Mouse (Mus musculus): ENCODE measurements at regions not wholly inside any gene's neighbourhood (a gene's known extent, or its start where the extent isn't known, plus 50 kb on each side); places are given as distances from the start of the nearest gene placed in this dataset.

GRCm38 (mm10) chr10:16580200-16580599 is 1142.8 kb upstream of the Cited2 start:
- TF ChIP-seq CTCF (IDR thresholded peaks at IDR 0.05; ENCODE audit: borderline replicate concordance, insufficient read depth, low read length) (no peak), POLR2A (IDR thresholded peaks at IDR 0.05; ENCODE audit: low read depth, low read length) (no peak)
- no peak overlapping the region for H3K27ac ChIP-seq (ENCODE audit: insufficient read depth, low read length)
- no peak overlapping the region for H3K4me3 ChIP-seq (ENCODE audit: insufficient read depth, low read length)
- H3K4me1 ChIP-seq (ENCODE audit: control insufficient read depth, insufficient read depth, low read length) = no peaks in the 10 kb centered on the region

- Histone ChIP-seq H3K4me1 (ENCODE audit: control insufficient read depth, insufficient read depth, low read length) (peaks cover 5% of the 10 kb centered on the region), H3K27ac (ENCODE audit: insufficient read depth, low read length) (peak overlapping the region; percentile 47), H3K4me3 (ENCODE audit: insufficient read depth, low read length) (no peak overlapping the region)
- TF ChIP-seq POLR2A (IDR thresholded peaks at IDR 0.05; ENCODE audit: low read depth, low read length) (no peak), CTCF (IDR thresholded peaks at IDR 0.05; ENCODE audit: borderline replicate concordance, insufficient read depth, low read length) (no peak)
These were observed 1134.2 kb upstream of the Cited2 start for GRCm38 (mm10) chr10:16588833-16589232.

GRCm38 (mm10) chr10:16589399-16589798 is 1133.6 kb upstream of the Cited2 start:
- TF ChIP-seq POLR2A (IDR thresholded peaks at IDR 0.05; ENCODE audit: low read depth, low read length) (no peak), CTCF (IDR thresholded peaks at IDR 0.05; ENCODE audit: borderline replicate concordance, insufficient read depth, low read length) (no peak)
- H3K4me3 ChIP-seq (ENCODE audit: insufficient read depth, low read length) = no peak overlapping the region
- peak overlapping the region; percentile 59 for H3K27ac ChIP-seq (ENCODE audit: insufficient read depth, low read length)
- H3K4me1 ChIP-seq (ENCODE audit: control insufficient read depth, insufficient read depth, low read length) = peaks cover 5% of the 10 kb centered on the region

- no peak overlapping the region for H3K27ac ChIP-seq (ENCODE audit: insufficient read depth, low read length)
- H3K4me1 ChIP-seq (ENCODE audit: control insufficient read depth, insufficient read depth, low read length) = peaks cover 5% of the 10 kb centered on the region
- H3K4me3 ChIP-seq (ENCODE audit: insufficient read depth, low read length) = no peak overlapping the region
- TF ChIP-seq CTCF (IDR thresholded peaks at IDR 0.05; ENCODE audit: borderline replicate concordance, insufficient read depth, low read length) (no peak), POLR2A (IDR thresholded peaks at IDR 0.05; ENCODE audit: low read depth, low read length) (no peak)
These were observed 1130.1 kb upstream of the Cited2 start for GRCm38 (mm10) chr10:16592870-16593269.

- H3K27ac ChIP-seq (ENCODE audit: insufficient read depth, low read length) = no peak overlapping the region
- H3K4me1 ChIP-seq (ENCODE audit: control insufficient read depth, insufficient read depth, low read length) = no peaks in the 10 kb centered on the region
- TF ChIP-seq POLR2A (IDR thresholded peaks at IDR 0.05; ENCODE audit: low read depth, low read length) (no peak), CTCF (IDR thresholded peaks at IDR 0.05; ENCODE audit: borderline replicate concordance, insufficient read depth, low read length) (no peak)
- no peak overlapping the region for H3K4me3 ChIP-seq (ENCODE audit: insufficient read depth, low read length)
These were observed 1123.0 kb upstream of the Cited2 start for GRCm38 (mm10) chr10:16600041-16600440.

GRCm38 (mm10) chr10:16600551-16601224 is 1122.3 kb upstream of the Cited2 start:
- H3K27ac ChIP-seq (ENCODE audit: insufficient read depth, low read length) = no peak overlapping the region
- no peak overlapping the region for H3K4me3 ChIP-seq (ENCODE audit: insufficient read depth, low read length)
- H3K4me1 ChIP-seq (ENCODE audit: control insufficient read depth, insufficient read depth, low read length) = no peaks in the 10 kb centered on the region
- TF ChIP-seq POLR2A (IDR thresholded peaks at IDR 0.05; ENCODE audit: low read depth, low read length) (no peak), CTCF (IDR thresholded peaks at IDR 0.05; ENCODE audit: borderline replicate concordance, insufficient read depth, low read length) (no peak)

GRCm38 (mm10) chr10:16601225-16601595 is 1121.8 kb upstream of the Cited2 start:
- no peaks in the 10 kb centered on the region for H3K4me1 ChIP-seq (ENCODE audit: control insufficient read depth, insufficient read depth, low read length)
- TF ChIP-seq POLR2A (IDR thresholded peaks at IDR 0.05; ENCODE audit: low read depth, low read length) = no peak
- TF ChIP-seq CTCF (IDR thresholded peaks at IDR 0.05; ENCODE audit: borderline replicate concordance, insufficient read depth, low read length) = no peak
- H3K27ac ChIP-seq (ENCODE audit: insufficient read depth, low read length) = no peak overlapping the region
- H3K4me3 ChIP-seq (ENCODE audit: insufficient read depth, low read length) = no peak overlapping the region

GRCm38 (mm10) chr10:16608339-16608738 is 1114.7 kb upstream of the Cited2 start:
- no peak overlapping the region for H3K27ac ChIP-seq (ENCODE audit: insufficient read depth, low read length)
- H3K4me1 ChIP-seq (ENCODE audit: control insufficient read depth, insufficient read depth, low read length) = no peaks in the 10 kb centered on the region
- no peak overlapping the region for H3K4me3 ChIP-seq (ENCODE audit: insufficient read depth, low read length)
- TF ChIP-seq CTCF (IDR thresholded peaks at IDR 0.05; ENCODE audit: borderline replicate concordance, insufficient read depth, low read length) = no peak
- no peak for TF ChIP-seq POLR2A (IDR thresholded peaks at IDR 0.05; ENCODE audit: low read depth, low read length)

GRCm38 (mm10) chr10:16618752-16619151 is 1104.3 kb upstream of the Cited2 start:
- Histone ChIP-seq H3K27ac (ENCODE audit: insufficient read depth, low read length) (no peak overlapping the region), H3K4me1 (ENCODE audit: control insufficient read depth, insufficient read depth, low read length) (0 out of 2 replicates have a peak, but pooled peaks cover 3% of the 10 kb centered on the region), H3K4me3 (ENCODE audit: insufficient read depth, low read length) (no peak overlapping the region)
- TF ChIP-seq CTCF (IDR thresholded peaks at IDR 0.05; ENCODE audit: borderline replicate concordance, insufficient read depth, low read length) (no peak), POLR2A (IDR thresholded peaks at IDR 0.05; ENCODE audit: low read depth, low read length) (no peak)

GRCm38 (mm10) chr10:16619584-16619983 is 1103.4 kb upstream of the Cited2 start:
- 0 out of 2 replicates have a peak, but pooled peaks cover 3% of the 10 kb centered on the region for H3K4me1 ChIP-seq (ENCODE audit: control insufficient read depth, insufficient read depth, low read length)
- no peak for TF ChIP-seq CTCF (IDR thresholded peaks at IDR 0.05; ENCODE audit: borderline replicate concordance, insufficient read depth, low read length)
- no peak for TF ChIP-seq POLR2A (IDR thresholded peaks at IDR 0.05; ENCODE audit: low read depth, low read length)
- H3K4me3 ChIP-seq (ENCODE audit: insufficient read depth, low read length) = no peak overlapping the region
- no peak overlapping the region for H3K27ac ChIP-seq (ENCODE audit: insufficient read depth, low read length)
